Mouse (Mus musculus): ENCODE measurements around the gene Agap1.

The Agap1 gene

GRCm38 (mm10) chr1:89576985-89577384 is 122.4 kb downstream of the Agap1 start:
- peak; percentile 87 for DNase-seq (ENCODE audit: low spot score)

GRCm38 (mm10) chr1:89580031-89580998 is 125.7 kb downstream of the Agap1 start:
- peak; percentile 81 for DNase-seq (ENCODE audit: low spot score)

GRCm38 (mm10) chr1:89580999-89581765 is 126.6 kb downstream of the Agap1 start:
- peak; percentile 78 for DNase-seq (ENCODE audit: low spot score)

GRCm38 (mm10) chr1:89581766-89582125 is 127.1 kb downstream of the Agap1 start:
- DNase-seq (ENCODE audit: low spot score), result no peak

- no peak for DNase-seq (ENCODE audit: low spot score)
Measured at GRCm38 (mm10) chr1:89583369-89583768, 128.8 kb downstream of the Agap1 start.

- peak; percentile 18 for DNase-seq (ENCODE audit: low spot score)
Measured at GRCm38 (mm10) chr1:89586991-89587683, 132.5 kb downstream of the Agap1 start.

- DNase-seq (ENCODE audit: low spot score), result no peak
Measured at GRCm38 (mm10) chr1:89588154-89588553, 133.5 kb downstream of the Agap1 start.

- no peak for DNase-seq (ENCODE audit: low spot score)
Measured at GRCm38 (mm10) chr1:89590994-89591393, 136.4 kb downstream of the Agap1 start.

GRCm38 (mm10) chr1:89593219-89593618 is 138.6 kb downstream of the Agap1 start:
- no peak for DNase-seq (ENCODE audit: low spot score)

GRCm38 (mm10) chr1:89594999-89595398 is 140.4 kb downstream of the Agap1 start:
- DNase-seq (ENCODE audit: low spot score), result no peak

- DNase-seq (ENCODE audit: low spot score), result no peak
Measured at GRCm38 (mm10) chr1:89595421-89595820, 140.8 kb downstream of the Agap1 start.

- no peak for DNase-seq (ENCODE audit: low spot score)
Measured at GRCm38 (mm10) chr1:89596223-89596622, 141.6 kb downstream of the Agap1 start.

- no peak for DNase-seq (ENCODE audit: low spot score)
Measured at GRCm38 (mm10) chr1:89598906-89599305, 144.3 kb downstream of the Agap1 start.

GRCm38 (mm10) chr1:89599983-89600741 is 145.6 kb downstream of the Agap1 start:
- DNase-seq (ENCODE audit: low spot score), result no peak

- no peak for DNase-seq (ENCODE audit: low spot score)
Measured at GRCm38 (mm10) chr1:89601349-89601748, 146.7 kb downstream of the Agap1 start.

GRCm38 (mm10) chr1:89602879-89603278 is 148.3 kb downstream of the Agap1 start:
- DNase-seq (ENCODE audit: low spot score), result no peak

- peak; percentile 79 for DNase-seq (ENCODE audit: low spot score)
Measured at GRCm38 (mm10) chr1:89606612-89607011, 152.0 kb downstream of the Agap1 start.

- DNase-seq (ENCODE audit: low spot score), result no peak
Measured at GRCm38 (mm10) chr1:89608766-89609165, 154.2 kb downstream of the Agap1 start.

GRCm38 (mm10) chr1:89609964-89610363 is 155.4 kb downstream of the Agap1 start:
- no peak for DNase-seq (ENCODE audit: low spot score)

- DNase-seq (ENCODE audit: low spot score), result no peak
Measured at GRCm38 (mm10) chr1:89611521-89611920, 156.9 kb downstream of the Agap1 start.

GRCm38 (mm10) chr1:89613234-89613870 is 158.7 kb downstream of the Agap1 start:
- no peak for DNase-seq (ENCODE audit: low spot score)
